Mouse (Mus musculus) right cerebral cortex, postnatal 36 days (tissue): ENCODE measurements at regions not wholly inside any gene's neighbourhood (a gene's known extent, or its start where the extent isn't known, plus 50 kb on each side); places are given as distances from the start of the nearest gene placed in this dataset.

Source experiments
- DNase-seq, 2 experiments: peaks; one replicate each; pipeline ENCODE4 v3.0.0; 2022; ENCODE audit warnings: low spot score in 2 of 2, mixed read lengths in 1 of 2

DNA sequence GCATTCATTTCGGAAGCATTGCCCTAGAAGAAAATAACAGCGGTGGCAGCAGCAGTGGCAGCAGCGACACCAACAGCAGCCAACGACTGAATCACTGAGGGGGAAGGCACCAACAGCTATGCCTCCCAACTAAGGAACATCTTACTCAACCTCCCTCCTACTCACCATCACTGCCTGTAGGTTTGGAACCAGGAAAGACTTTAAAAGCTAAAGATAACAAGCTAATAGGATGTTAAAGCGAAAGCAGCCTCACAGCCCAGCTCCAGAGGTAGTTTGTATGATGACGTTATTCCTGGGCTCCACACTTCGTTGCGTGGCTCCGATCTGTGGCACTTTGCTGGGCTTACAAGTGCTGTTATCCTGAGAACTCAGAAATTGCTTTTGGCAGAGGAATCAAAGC is 289.6 kb downstream of the Cd83 start:
- DNase-seq, result peak; percentile 66 to 82

DNA sequence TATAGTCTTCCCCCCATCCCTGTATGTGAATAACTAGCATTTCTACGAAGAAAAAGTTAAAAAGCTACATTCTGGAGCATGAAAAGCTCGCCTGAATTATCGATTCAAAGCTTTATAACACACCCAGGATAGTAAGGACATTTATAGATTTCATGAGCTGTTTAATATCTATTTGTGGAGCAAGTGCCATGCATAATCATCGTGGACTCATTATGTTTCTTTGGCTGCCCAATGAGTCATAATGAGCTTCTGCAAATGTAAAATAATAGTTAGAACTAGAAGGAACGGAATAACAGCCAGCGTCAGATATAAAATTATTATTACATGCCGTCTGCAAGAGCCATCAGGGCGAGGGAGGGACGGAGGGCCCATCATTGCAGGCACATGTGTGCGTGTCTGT is 292.4 kb downstream of the Cd83 start:
- DNase-seq, result no peak

GRCm38 (mm10) chr13:44085621-44086510 is 301.3 kb downstream of the Cd83 start:
- no peak for DNase-seq

DNA sequence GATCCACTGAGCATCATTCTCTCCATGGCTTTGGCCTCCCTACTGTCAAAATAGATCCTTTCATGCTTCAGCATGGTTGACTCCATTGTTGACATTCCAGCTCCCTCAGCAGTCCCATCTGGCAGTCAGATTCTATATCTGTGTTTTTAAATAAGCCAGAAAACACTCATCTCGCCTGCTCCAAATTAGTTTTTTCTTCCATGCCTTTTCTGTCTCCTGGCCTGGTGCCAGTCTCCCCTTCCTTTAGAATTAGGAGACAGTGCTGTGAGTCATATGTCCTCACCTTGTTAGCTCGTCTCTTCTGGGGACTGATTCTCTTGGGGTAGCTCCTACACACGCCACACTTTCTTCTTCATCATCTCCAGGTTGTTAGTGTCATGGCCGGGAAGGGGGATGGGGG is 302.2 kb downstream of the Cd83 start:
- peak; percentile 25 to 52 for DNase-seq

- DNase-seq, result no peak
These were observed 312.6 kb downstream of the Cd83 start for GRCm38 (mm10) chr13:44097141-44097540.

DNA sequence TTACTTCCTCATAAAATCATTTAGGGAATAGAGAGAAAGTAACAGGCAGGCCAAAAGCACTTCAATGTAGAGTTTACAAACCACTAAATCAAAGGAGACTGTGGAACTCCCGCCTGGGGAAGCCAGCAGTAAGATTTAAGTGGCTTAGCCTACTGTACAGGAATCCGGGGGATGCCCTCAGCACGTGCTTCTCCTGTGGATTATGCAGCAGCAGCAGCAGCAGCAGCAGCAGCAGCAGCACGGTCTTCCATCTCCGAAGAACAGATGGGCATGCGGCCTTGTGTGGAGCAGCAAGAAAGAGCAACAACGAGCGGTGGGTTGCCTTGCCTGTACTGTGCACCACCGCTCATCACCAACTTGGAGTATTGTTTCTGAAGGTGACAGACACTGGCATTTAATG is 314.9 kb downstream of the Cd83 start:
- DNase-seq, result no peak

DNA sequence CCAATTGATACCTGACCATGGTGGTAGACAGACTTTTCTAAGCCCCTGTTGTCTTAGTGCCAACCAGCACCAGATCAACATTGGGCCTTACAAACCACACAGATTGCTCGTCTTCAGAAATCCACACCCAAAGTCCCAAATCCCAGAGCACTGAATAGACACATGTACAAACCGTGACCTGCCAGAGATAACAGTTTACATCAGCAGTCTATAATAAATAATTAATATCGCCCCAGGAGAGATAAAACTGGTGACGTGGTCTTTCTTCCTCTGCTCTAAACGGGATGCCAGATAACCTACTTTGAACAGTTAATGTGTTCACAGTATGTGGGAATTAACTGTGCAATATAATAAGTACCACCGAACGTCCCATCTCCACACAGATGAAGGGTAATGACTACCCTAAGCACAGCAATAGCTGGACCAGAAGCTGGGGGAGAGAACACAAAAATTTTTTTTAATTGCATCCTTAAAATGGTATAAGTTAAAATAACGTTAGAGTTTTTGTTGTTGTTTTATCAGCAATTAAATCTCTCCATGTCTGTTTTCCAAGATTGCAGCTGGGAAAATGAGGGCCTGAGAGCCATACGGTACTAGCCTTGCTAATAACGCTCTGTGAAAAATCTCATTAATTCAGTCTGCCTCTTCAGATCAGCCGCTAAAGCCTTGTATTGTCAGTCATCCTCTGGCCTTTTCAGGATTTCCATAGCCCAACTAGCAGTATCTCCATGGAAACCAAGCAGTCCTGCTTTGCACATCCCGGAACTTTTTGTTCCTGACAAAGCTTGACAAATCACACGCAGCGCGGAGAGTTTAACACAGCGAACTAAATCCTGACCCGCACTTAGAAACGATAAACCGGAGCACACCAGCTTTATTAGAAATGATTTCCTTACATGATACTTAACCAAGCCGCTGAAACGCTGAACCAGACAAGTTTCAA is 315.8 kb downstream of the Cd83 start:
- peak; percentile 35 to 52 for DNase-seq

DNA sequence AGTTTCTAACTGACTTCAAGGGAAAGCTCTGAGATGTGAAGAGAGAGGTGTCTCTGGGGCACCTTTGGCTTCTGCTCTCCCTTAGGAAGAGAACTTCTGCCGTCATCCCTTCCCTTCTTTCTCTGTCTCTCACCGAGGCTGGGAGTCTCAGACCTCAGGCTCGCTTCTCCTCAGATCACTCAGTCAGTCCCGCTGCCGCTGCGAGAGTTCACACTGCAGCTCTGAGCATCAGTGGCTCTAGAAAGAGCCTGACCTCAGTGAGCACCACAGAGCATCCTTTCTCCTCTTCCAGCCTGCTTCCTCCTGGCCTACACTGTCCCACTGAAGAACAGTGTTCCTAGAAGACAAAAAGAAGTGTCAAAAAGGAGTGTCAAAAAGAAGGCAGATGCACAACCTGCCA is 316.6 kb downstream of the Cd83 start:
- no peak for DNase-seq

GRCm38 (mm10) chr13:44101806-44102205 is 317.2 kb downstream of the Cd83 start:
- DNase-seq, result no peak

DNA sequence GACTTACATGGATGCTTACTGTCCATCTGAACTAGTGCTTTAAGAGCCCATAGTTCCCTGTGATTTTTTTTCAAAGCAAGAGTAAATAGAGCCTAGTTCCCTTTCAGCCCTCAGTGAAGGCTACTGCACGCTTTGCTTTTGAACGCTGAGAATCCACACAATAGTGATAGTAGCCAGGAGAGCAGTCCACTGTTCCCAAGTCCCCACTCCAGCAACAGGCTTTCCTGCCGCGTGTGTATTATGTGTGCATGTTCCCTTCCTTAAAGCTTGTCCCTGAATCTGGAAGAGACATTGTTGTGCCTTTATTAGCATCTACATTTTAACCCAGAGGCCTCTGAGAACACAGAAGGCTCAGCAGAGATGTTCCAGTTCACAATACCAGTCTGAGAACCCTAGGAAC is 317.7 kb downstream of the Cd83 start:
- no peak for DNase-seq

DNA sequence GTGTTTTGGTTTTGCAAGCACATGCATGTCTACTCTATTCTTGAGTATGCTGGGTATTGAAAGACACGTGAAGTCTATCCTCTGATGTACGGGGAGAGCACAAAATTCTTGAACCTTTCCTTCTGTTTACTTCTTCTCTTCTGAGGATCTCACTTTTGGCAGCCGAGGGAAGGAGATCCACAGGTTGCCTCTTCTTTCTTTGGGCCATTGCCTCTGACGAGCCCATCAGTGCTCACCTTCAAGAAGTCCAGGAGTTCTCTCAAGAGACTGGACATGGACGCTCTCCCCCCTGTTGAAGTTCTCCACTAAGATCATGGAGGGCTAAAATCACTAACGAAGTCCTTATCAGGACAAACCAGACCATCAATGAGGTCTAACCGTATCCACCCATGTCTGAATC is 318.8 kb downstream of the Cd83 start:
- DNase-seq, result no peak

GRCm38 (mm10) chr13:44105161-44105560 is 320.6 kb downstream of the Cd83 start:
- DNase-seq, result no peak

- DNase-seq, result no peak
These were observed 324.1 kb downstream of the Cd83 start for GRCm38 (mm10) chr13:44108695-44109094.

- DNase-seq, result no peak
These were observed 328.5 kb downstream of the Cd83 start for GRCm38 (mm10) chr13:44113043-44113442.

GRCm38 (mm10) chr13:44114856-44115255 is 330.3 kb downstream of the Cd83 start:
- DNase-seq, result no peak

- no peak for DNase-seq
These were observed 333.3 kb downstream of the Cd83 start for GRCm38 (mm10) chr13:44117841-44118240.

- DNase-seq, result no peak
These were observed 334.3 kb downstream of the Cd83 start for GRCm38 (mm10) chr13:44118846-44119245.

- no peak for DNase-seq
These were observed 336.7 kb downstream of the Cd83 start for GRCm38 (mm10) chr13:44121241-44121671.

GRCm38 (mm10) chr13:44121932-44122331 is 337.4 kb downstream of the Cd83 start:
- no peak for DNase-seq

GRCm38 (mm10) chr13:44126198-44126597 is 341.6 kb downstream of the Cd83 start:
- no peak for DNase-seq

DNA sequence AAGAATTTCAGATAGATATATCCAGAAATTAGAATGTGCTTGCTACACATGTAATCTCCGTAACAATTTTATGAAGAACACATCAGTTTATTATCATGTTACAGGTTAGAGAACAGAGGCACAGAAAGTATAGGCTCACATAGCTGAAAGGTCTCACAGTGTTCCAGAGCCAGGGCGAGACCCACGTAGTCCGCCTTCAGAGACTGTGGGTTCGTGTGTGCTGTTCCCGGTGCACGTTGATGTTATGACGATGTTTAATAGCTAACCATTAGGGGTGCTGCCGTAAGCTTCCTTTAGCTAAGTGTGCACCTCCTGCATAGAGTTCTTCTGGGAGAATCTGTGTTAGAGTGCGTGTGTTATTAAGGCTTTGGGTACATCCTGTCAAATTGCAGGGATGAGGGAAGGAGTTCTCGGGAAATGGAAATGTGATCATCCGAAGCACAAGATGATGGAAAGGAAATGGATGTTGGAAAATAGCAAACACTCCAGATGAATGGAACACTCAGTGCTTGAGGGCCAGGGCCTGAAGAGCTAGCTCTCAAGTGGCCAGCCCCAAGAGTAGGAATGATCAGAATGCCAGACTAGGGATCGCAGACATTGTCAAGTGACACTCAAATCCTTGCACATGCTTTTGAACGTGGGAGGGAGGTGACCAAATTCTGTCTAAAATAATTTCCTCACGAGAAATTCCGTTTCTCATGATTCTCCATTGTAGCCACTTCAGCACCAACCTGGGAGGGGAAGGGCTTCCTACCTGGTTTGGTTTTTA is 344.1 kb downstream of the Cd83 start:
- no peak for DNase-seq

- no peak for DNase-seq
These were observed 347.3 kb downstream of the Cd83 start for GRCm38 (mm10) chr13:44131916-44132315.
